Mouse (Mus musculus) cortical plate, adult 2 months (tissue): ENCODE results near the gene Arhgef3.

Source experiments
- CTCF ChIP-seq: fragments of 200-500 bp; IDR thresholded peaks from 2 replicates; pipeline ENCODE4 v1.5.1; 2011; ENCODE audit warnings: mild to moderate bottlenecking, control low read depth, low read length; ENCODE audit not compliant: insufficient read depth; ENCODE audit errors: extremely low read depth
- POLR2A ChIP-seq: fragments of 200-500 bp; IDR thresholded peaks from 2 replicates; pipeline ENCODE4 v1.6.1; 2011; ENCODE audit warnings: mild to moderate bottlenecking, low read length, control low read depth; ENCODE audit not compliant: insufficient read depth; ENCODE audit errors: extremely low read depth

GRCm38 (mm10) chr14:27226288-27226687 lies 111.6 kb downstream of the Arhgef3 start:
- TF ChIP-seq POLR2A (no peak), CTCF (no peak)
